In genomic region chr8:91680125-91680524, GRCm38 (mm10) we compare ENCODE assay signal across 25 mouse cellular contexts.
"Had no signal": no experiment of that assay in that cellular context is flagged by ENCODE, and none has a peak within 500 bp of the region (broad histone marks: within the 10 kb centered on the region; RNA-seq: fewer than 3 reads in every experiment).

No protein-coding gene starts in this region.

- H3K27ac ChIP-seq: gastrocnemius, adult 2 months; heart, embryonic 10.5 days; hindbrain, embryonic 10.5 days; hindbrain, embryonic 12.5 days; hindbrain, embryonic 14.5 days; intestine, embryonic 15.5 days; layer of hippocampus, adult 2 months; left cerebral cortex, adult 2 months; liver, embryonic 13.5 days; liver, embryonic 15.5 days had no signal

- ATAC-seq: forebrain, embryonic 16.5 days; hindbrain, embryonic 16.5 days; inflammation-experienced regulatory T-cells, adult 6 months; intestine, embryonic 15.5 days; intestine, postnatal 0 days; liver, postnatal 0 days had no signal

- H3K4me3 ChIP-seq: gastrocnemius, adult 2 months; heart, embryonic 10.5 days; heart, embryonic 12.5 days; hindbrain, embryonic 10.5 days; hindbrain, embryonic 12.5 days; intestine, embryonic 15.5 days; layer of hippocampus, adult 2 months; left cerebral cortex, adult 2 months; liver, embryonic 13.5 days; liver, embryonic 15.5 days had no signal

- H3K4me1 ChIP-seq: intestine, embryonic 15.5 days; liver, embryonic 13.5 days; liver, embryonic 15.5 days had no signal

- H3K27me3 ChIP-seq: hindbrain, embryonic 12.5 days; liver, embryonic 15.5 days had no signal

- DNase-seq: gastrocnemius, adult 2 months; gastrocnemius, postnatal 10 days; gastrocnemius, postnatal 25 days; heart, adult 18-20 months; heart, postnatal 10 days; heart, postnatal 4 days; kidney, adult 18-20 months; kidney, postnatal 36 days; liver; liver, embryonic 13.5 days; liver, postnatal 0 days had no signal

- H3K36me3 ChIP-seq: heart, embryonic 10.5 days; heart, embryonic 12.5 days; hindbrain, embryonic 10.5 days; hindbrain, embryonic 12.5 days; intestine, embryonic 15.5 days; liver, embryonic 13.5 days; liver, embryonic 15.5 days had no signal

- H3K9me3 ChIP-seq: heart, embryonic 10.5 days; heart, embryonic 12.5 days; hindbrain, embryonic 10.5 days; hindbrain, embryonic 12.5 days; intestine, embryonic 15.5 days; liver, embryonic 13.5 days; liver, embryonic 15.5 days had no signal

- H3K4me2 ChIP-seq: heart, embryonic 12.5 days; hindbrain, embryonic 12.5 days; hindbrain, embryonic 14.5 days; intestine, embryonic 15.5 days; liver, embryonic 11.5 days; liver, embryonic 13.5 days; liver, embryonic 15.5 days had no signal

- H3K9ac ChIP-seq: heart, embryonic 12.5 days; hindbrain, embryonic 12.5 days; hindbrain, embryonic 14.5 days; intestine, embryonic 15.5 days; liver, embryonic 13.5 days; liver, embryonic 15.5 days; liver, postnatal 0 days had no signal
